Mouse (Mus musculus) bone marrow, adult 2 months (tissue): Measurements from ENCODE around the gene Ktn1. TPM values are rescaled to one million over a fixed set of nuclear protein-coding genes. Genes with fewer than 3 reads are reported as not detected.
A peak's percentile ranks its signal among the peaks of the same experiment; 100 is the strongest.

ENCODE experiments used
- H3K27ac ChIP-seq: fragments of 200-500 bp; 2 replicates; pipeline ENCODE4 v1.5.1; 2012; ENCODE audit warnings: low read depth, mild to moderate bottlenecking, control low read depth, inconsistent platforms, low read length; ENCODE audit not compliant: control insufficient read depth, poor library complexity, insufficient read depth
- H3K4me1 ChIP-seq: fragments of 200-500 bp; 2 replicates; pipeline ENCODE4 v1.6.1; 2011; ENCODE audit warnings: low read length; ENCODE audit not compliant: control insufficient read depth, insufficient read depth
- H3K4me3 ChIP-seq: fragments of 200-500 bp; replicated peaks from 2 replicates; pipeline ENCODE3; 2011; ENCODE audit warnings: mild to moderate bottlenecking, low read depth, low read length, control low read depth; ENCODE audit not compliant: control insufficient read depth
- CTCF ChIP-seq: fragments of 200-500 bp; IDR thresholded peaks from 2 replicates; pipeline ENCODE4 v1.5.1; 2011; ENCODE audit warnings: low read length, control low read depth; ENCODE audit not compliant: control insufficient read depth, insufficient read depth
- POLR2A ChIP-seq: fragments of 200-500 bp; IDR thresholded peaks from 2 replicates; pipeline ENCODE4 v1.6.1; 2011; ENCODE audit warnings: low read depth, mild to moderate bottlenecking, control low read depth, low read length, borderline replicate concordance; ENCODE audit not compliant: control insufficient read depth
- WGBS: fragments of 180-500 bp; shearing (Covaris S2); methylation state at CpG from one replicate; pipeline ENCODE4 v1.1.7; 2018; 5-methylcytosine and 5-hydroxymethylcytosine counted together
- polyA plus RNA-seq: library from polyadenylated mRNA; stranded (reverse); fragments of >200 nt; gene quantifications from 2 replicates; pipeline ENCODE4 v1.2.4, GENCODE M21; 2011; ENCODE audit warnings: low replicate concordance; ENCODE audit not compliant: missing spikeins, insufficient read depth, insufficient read length

Ktn1 gene
- polyA plus RNA-seq, 1 experiment, result 26.7 TPM

DNA sequence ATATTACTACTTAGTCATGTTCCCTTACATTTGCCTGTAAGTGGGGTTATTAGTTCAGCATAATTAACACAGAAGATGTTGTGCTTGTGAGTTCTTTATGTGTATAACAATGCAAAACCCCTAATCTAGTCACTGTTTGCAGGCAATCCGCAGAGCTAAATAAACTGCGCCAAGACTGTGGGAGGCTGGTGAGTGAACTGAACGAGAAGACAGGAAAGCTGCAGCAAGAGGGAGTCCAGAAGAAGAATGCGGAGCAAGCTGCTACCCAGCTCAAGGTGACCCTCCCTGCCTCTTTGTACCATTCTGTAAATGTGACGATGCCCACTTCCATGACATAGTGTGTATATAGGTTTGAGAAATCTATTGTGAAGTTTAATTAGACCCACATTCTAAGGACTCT, 36.3 kb downstream of the Ktn1 start:
- H3K27ac ChIP-seq, result no peak overlapping the region
- H3K4me3 ChIP-seq, result no peak overlapping the region
- H3K4me1 ChIP-seq, result no peaks in the 10 kb centered on the region
- 94% methylated on average over 5 of the region's 5 CpGs for WGBS
- no peak for TF ChIP-seq POLR2A
- TF ChIP-seq CTCF, result no peak

DNA sequence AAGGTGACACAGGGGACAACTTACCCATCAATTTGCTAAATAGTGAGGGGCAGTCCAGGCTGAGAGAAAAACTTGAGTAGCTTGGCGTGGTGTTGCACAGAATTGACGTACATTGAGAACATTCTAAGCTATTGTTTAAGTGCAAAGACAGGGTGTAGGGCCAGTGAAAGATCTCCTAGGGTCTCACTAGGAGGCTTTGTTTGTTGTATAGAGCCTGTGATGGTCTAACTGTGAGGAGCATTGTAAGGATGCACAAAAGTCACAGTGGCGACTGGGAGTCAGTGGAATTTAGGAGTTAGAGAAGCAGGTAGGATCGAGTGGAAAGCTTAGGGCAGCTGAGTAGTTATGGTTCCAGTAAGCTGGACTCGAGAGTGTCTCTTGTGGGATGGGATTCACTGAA, 50.9 kb downstream of the Ktn1 start:
- Histone ChIP-seq H3K27ac (no peak overlapping the region), H3K4me3 (no peak overlapping the region), H3K4me1 (no peaks in the 10 kb centered on the region; the same call in 1 of the 2 replicates)
- 84% methylated on average over 5 of the region's 5 CpGs for WGBS
- TF ChIP-seq CTCF (no peak), POLR2A (no peak)

DNA sequence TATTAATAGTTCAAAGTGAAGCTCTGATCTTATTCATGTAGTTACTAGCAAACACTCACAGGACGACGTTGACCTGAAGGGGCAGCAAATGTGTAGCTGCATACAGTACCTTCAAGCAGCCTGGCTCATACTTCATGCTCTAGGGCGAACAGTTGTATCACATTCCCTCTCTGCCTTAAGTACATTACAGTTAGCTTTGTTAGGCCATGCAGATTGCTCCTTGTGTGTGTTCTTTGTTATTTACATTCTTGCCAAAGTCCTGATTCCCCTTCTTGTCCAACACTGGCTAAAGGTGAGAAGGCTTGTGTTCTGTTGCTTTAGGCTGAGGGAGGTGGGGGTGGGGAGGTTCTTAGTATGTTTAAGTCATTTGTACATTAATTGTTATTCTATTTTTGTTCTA, 61.3 kb downstream of the Ktn1 start:
- Histone ChIP-seq H3K4me1 (no peaks in the 10 kb centered on the region), H3K27ac (no peak overlapping the region), H3K4me3 (no peak overlapping the region)
- 83% methylated on average over 3 of the region's 3 CpGs for WGBS
- no peak for TF ChIP-seq CTCF
- TF ChIP-seq POLR2A, result no peak

- 89% methylated on average over 3 of the region's 3 CpGs for WGBS
- Histone ChIP-seq H3K4me1 (no peaks in the 10 kb centered on the region), H3K4me3 (no peak overlapping the region), H3K27ac (no peak overlapping the region)
- TF ChIP-seq CTCF (no peak), POLR2A (no peak)
Measured at GRCm38 (mm10) chr14:47715771-47716170, 67.5 kb downstream of the Ktn1 start.

GRCm38 (mm10) chr14:47717916-47718606, 69.8 kb downstream of the Ktn1 start:
- Histone ChIP-seq H3K27ac (no peak overlapping the region), H3K4me3 (no peak overlapping the region), H3K4me1 (no peaks in the 10 kb centered on the region)
- TF ChIP-seq CTCF (no peak), POLR2A (no peak)
- 96% methylated on average over 14 of the region's 14 CpGs for WGBS

DNA sequence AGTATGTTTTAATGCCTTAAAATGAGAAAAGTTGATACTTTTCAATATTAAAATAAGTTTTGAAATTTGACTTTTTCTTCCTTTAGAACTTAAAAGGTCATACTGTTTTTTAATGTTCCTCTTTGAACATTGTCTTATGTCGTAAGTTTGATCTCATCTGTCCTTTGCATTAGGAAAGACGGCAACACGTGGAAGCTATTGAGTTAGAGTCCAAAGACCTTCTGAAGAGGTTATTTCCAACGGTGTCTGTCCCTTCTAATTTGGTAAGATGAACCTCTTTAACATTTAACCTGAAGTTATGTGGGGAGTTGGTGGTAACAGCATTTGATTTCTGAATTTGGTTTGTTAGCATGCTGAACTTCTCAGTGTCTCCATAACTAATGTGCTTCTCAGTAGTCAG, 71.8 kb downstream of the Ktn1 start:
- WGBS, result 74% methylated on average over 4 of the region's 4 CpGs
- Histone ChIP-seq H3K27ac (no peak overlapping the region), H3K4me1 (no peaks in the 10 kb centered on the region), H3K4me3 (no peak overlapping the region)
- TF ChIP-seq POLR2A (no peak), CTCF (no peak)

GRCm38 (mm10) chr14:47723035-47723434, 74.8 kb downstream of the Ktn1 start:
- Histone ChIP-seq H3K4me1 (no peaks in the 10 kb centered on the region), H3K27ac (no peak overlapping the region), H3K4me3 (no peak overlapping the region)
- no peak for TF ChIP-seq CTCF
- TF ChIP-seq POLR2A, result no peak

GRCm38 (mm10) chr14:47728594-47728993, 80.3 kb downstream of the Ktn1 start:
- Histone ChIP-seq H3K4me3 (no peak overlapping the region), H3K27ac (no peak overlapping the region), H3K4me1 (no peaks in the 10 kb centered on the region)
- WGBS, result 88% methylated on average over 1 of the region's 1 CpGs
- TF ChIP-seq CTCF (no peak), POLR2A (no peak)

DNA sequence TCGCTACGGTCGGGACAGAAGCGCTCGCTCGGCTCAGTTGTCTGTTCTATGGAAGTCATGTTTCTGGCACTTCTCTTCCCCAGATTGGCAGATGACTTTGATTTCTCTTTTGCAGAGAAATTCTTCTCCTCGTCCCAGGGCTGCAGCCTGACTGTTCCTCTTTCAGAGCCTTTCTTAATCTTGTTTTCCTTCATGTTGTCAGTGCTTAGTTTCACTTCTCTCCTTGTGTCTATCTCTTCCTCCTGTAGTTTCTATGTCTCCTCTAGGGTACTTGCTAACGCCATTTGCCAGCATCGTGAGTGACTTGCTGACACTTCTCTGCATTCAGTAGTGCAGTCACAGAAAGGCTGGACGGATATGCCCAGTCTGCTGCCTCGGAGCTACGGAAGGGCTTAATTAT, 87.1 kb downstream of the Ktn1 start:
- WGBS, result 71% methylated on average over 12 of the region's 12 CpGs
- H3K4me1 ChIP-seq, result peaks cover 3% of the 10 kb centered on the region
- peak overlapping the region; percentile 66 for H3K27ac ChIP-seq
- no peak for TF ChIP-seq CTCF
- no peak for TF ChIP-seq POLR2A
- H3K4me3 ChIP-seq, result peak overlapping the region; percentile 3
